Mouse (Mus musculus): ENCODE data around the gene Gm14288. TPM values are rescaled to one million over a fixed set of nuclear protein-coding genes. Genes with fewer than 3 reads are reported as not detected.

Gm14288 gene
- not detected for polyA plus RNA-seq (2017; shearing (Covaris generic))

DNA sequence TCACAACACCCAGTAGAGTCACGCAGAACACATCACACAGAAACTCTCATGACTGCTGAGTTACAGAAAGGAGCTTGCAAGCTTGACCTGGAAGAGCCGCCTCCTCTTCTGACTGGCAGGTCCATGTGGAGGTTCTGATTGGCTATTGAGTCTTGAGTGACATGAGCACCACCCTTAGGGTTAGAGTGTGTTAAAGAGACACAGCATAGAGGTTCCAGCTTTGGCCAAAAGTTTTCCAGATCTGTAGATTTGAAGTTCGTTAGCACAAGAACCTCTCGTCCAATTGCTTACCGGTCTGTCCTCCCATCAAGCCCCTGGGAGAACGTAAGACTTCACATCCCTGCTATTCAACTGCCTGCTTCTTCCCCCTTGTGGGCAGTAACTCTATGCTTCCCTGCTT lies at the start of gene Gm14288:
Gm14288 (minus strand) TSS at position 101 of the 400 bp plus-strand sequence.

DNA sequence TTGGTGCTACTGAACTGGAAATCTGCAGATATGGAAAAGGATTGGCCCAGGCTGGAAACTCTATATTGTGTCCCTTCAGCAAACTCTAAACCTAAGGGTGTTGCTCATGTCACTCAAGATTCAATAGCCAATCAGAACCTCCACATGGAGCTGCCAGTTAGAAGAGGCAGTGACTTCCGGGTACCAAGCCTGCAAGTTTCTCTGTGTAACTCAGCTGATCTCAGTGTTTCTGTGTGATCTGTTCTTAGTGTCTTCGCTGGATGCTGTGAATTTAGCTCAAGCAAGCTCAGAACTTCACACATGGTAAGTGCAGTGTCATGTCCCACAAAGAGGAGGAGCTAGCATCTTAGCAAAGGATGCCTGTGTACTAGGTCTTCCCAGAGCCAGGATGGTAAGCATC lies 59.7 kb downstream of the Gm14288 start, which contains the start of gene Gm2007:
Gm2007 (plus strand) TSS at position 301 of the 400 bp plus-strand sequence.

Other genes with a start within 250 kb of the Gm14288 start
- 6.3 TPM for gene Gm11007, start 157.1 kb downstream of the Gm14288 start, polyA plus RNA-seq (2017; shearing (Covaris generic))
- not detected for gene Zfp969, start 97.4 kb downstream of the Gm14288 start, polyA plus RNA-seq (2017; shearing (Covaris generic))
- 6.3 TPM for gene Gm2007, start 59.6 kb downstream of the Gm14288 start, polyA plus RNA-seq (2017; shearing (Covaris generic))
- gene Gm6710, start 68.1 kb upstream of the Gm14288 start, polyA plus RNA-seq (2017; shearing (Covaris generic)): 5.1 TPM
- gene Zfp966, start 130.0 kb upstream of the Gm14288 start, polyA plus RNA-seq (2017; shearing (Covaris generic)): 5.1 TPM
- 2.6 TPM for gene Gm2026, start 164.2 kb upstream of the Gm14288 start, polyA plus RNA-seq (2017; shearing (Covaris generic))